Mouse (Mus musculus): ENCODE measurements around the gene Gm17175. TPM values are rescaled to one million over a fixed set of nuclear protein-coding genes. Genes with fewer than 3 reads are reported as not detected.
"Not testable (repeated sequence)": the region's sequence is repeated elsewhere in the genome, so short reads cannot be mapped to it uniquely, and the experiment has no call there.

Gm17175 gene
- polyA plus RNA-seq (2015; fragmentation: Nextera tagmentation; extraction: Ambion mirVana): not detected in 2 replicates

DNA sequence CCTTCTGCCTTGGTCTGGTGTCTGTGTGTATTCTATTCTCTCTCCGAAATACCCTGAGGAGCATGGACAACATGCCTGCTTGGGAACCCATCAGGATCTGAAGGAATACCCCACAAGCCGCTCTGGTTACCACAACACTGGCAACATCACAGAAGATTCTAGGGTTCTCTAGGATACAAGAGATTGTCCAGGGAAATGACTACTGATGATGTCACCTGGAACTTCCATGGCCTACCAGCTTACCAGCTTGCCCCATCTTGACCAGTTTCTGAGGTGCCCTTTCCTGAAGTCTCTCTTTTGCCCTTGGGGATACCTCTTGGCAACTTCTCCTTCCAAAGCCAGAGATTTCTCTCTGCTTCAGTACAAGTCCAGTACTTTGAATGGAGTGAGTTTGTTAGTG lies at the start of gene Gm17175:
Gene Gm17175 (minus strand): TSS at position 101 of the 400 bp plus-strand sequence.
- not testable (repeated sequence) for H3K4me1 ChIP-seq (ENCODE audit: control insufficient read depth, insufficient read depth, low read length); H3K27me3 ChIP-seq (replicated peaks; ENCODE audit: control insufficient read depth, insufficient read depth, low read length); H3K36me3 ChIP-seq (ENCODE audit: control insufficient read depth, insufficient read depth, low read length); H3K9ac ChIP-seq (ENCODE audit: low read depth, low read length); H3K4me2 ChIP-seq (ENCODE audit: low read depth, low read length); H3K4me3 ChIP-seq (ENCODE audit: low read length); ATAC-seq; H3K27ac ChIP-seq (ENCODE audit: low read length); H3K9me3 ChIP-seq (ENCODE audit: control insufficient read depth, low read length)
- 86% methylated on average over 2 of the region's 2 CpGs for WGBS

DNA sequence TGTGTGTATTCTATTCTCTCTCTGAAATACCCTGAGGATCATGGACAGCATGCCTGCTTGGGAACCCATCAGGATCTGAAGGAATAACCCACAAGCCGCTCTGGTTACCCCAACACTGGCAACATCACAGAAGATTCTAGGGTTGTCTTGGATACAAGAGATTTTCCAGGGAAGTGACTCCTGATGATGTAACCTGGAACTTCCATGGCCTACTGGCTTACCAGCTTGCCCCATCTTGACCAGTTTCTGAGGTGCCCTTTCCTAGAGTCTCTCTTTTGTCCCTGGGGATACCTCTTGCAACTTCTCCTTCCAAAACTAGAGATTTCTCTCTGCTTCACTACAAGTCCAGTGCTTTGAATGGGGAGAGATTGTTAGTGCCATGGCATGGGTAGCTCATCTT lies 37.3 kb upstream of the Gm17175 start, which contains the start of gene Gm17078:
Gene Gm17078 (minus strand): TSS at position 101 of the 400 bp plus-strand sequence.
- Histone ChIP-seq H3K4me2 (ENCODE audit: low read depth, low read length) (no peak within 1 kb of the TSS), H3K4me1 (ENCODE audit: control insufficient read depth, insufficient read depth, low read length) (no peaks in the 10 kb centered on the region), H3K27ac (ENCODE audit: low read length) (no peak within 1 kb of the TSS), H3K9me3 (ENCODE audit: control insufficient read depth, low read length) (no peaks in the 10 kb centered on the region), H3K4me3 (ENCODE audit: low read length) (no peak within 1 kb of the TSS), H3K36me3 (ENCODE audit: control insufficient read depth, insufficient read depth, low read length) (no peaks in the 10 kb centered on the region), H3K9ac (ENCODE audit: low read depth, low read length) (no peak within 1 kb of the TSS), H3K27me3 (replicated peaks; ENCODE audit: control insufficient read depth, insufficient read depth, low read length) (no peaks in the 10 kb centered on the region)
- no peak for ATAC-seq
- WGBS: 87% methylated on average over 1 of the region's 1 CpGs

GRCm38 (mm10) chr14:51592039-51592438 lies 18.2 kb upstream of the Gm17175 start, which contains the start of gene Gm17174:
Gene Gm17174, minus strand, starts transcription at chr14:51592139.
- H3K4me3 ChIP-seq (ENCODE audit: low read length); H3K36me3 ChIP-seq (ENCODE audit: control insufficient read depth, insufficient read depth, low read length); H3K4me1 ChIP-seq (ENCODE audit: control insufficient read depth, insufficient read depth, low read length); H3K27ac ChIP-seq (ENCODE audit: low read length); ATAC-seq; H3K4me2 ChIP-seq (ENCODE audit: low read depth, low read length); H3K9me3 ChIP-seq (ENCODE audit: control insufficient read depth, low read length); H3K9ac ChIP-seq (ENCODE audit: low read depth, low read length); H3K27me3 ChIP-seq (replicated peaks; ENCODE audit: control insufficient read depth, insufficient read depth, low read length): not testable (repeated sequence)
- WGBS: 91% methylated on average over 4 of the region's 4 CpGs

- Histone ChIP-seq H3K4me2 (ENCODE audit: low read depth, low read length) (no peak within 1 kb of the TSS), H3K36me3 (ENCODE audit: control insufficient read depth, insufficient read depth, low read length) (no peaks in the 10 kb centered on the region), H3K4me3 (ENCODE audit: low read length) (no peak within 1 kb of the TSS), H3K27ac (ENCODE audit: low read length) (no peak within 1 kb of the TSS), H3K9me3 (ENCODE audit: control insufficient read depth, low read length) (no peaks in the 10 kb centered on the region), H3K27me3 (replicated peaks; ENCODE audit: control insufficient read depth, insufficient read depth, low read length) (no peaks in the 10 kb centered on the region), H3K9ac (ENCODE audit: low read depth, low read length) (no peak within 1 kb of the TSS), H3K4me1 (ENCODE audit: control insufficient read depth, insufficient read depth, low read length) (no peaks in the 10 kb centered on the region)
- WGBS: 92% methylated on average over 4 of the region's 4 CpGs
- no peak for ATAC-seq
Observed at GRCm38 (mm10) chr14:51552490-51552889, 21.4 kb downstream of the Gm17175 start, which contains the start of gene Gm5622. Gene Gm5622, plus strand, starts transcription at chr14:51552790.

Other genes with a start within 250 kb of the Gm17175 start
- gene Gm7247, start 212.3 kb downstream of the Gm17175 start, polyA plus RNA-seq (2015; fragmentation: Nextera tagmentation; extraction: Ambion mirVana): not detected in 2 replicates
- gene Vmn2r88, start 163.2 kb downstream of the Gm17175 start, polyA plus RNA-seq (2015; fragmentation: Nextera tagmentation; extraction: Ambion mirVana): not detected in 2 replicates
- not detected in 2 replicates for gene Vmn2r89, start 122.2 kb downstream of the Gm17175 start, polyA plus RNA-seq (2015; fragmentation: Nextera tagmentation; extraction: Ambion mirVana)
- gene Gm5622, start 21.3 kb downstream of the Gm17175 start, polyA plus RNA-seq (2015; fragmentation: Nextera tagmentation; extraction: Ambion mirVana): not detected in 2 replicates
- gene Gm17174, start 18.1 kb upstream of the Gm17175 start, polyA plus RNA-seq (2015; fragmentation: Nextera tagmentation; extraction: Ambion mirVana): not detected in 2 replicates
- gene Gm17078, start 37.2 kb upstream of the Gm17175 start, polyA plus RNA-seq (2015; fragmentation: Nextera tagmentation; extraction: Ambion mirVana): not detected in 2 replicates
- not detected in 2 replicates for gene Gm4181, start 61.6 kb upstream of the Gm17175 start, polyA plus RNA-seq (2015; fragmentation: Nextera tagmentation; extraction: Ambion mirVana)
- not detected in 2 replicates for gene Gm17079, start 121.4 kb upstream of the Gm17175 start, polyA plus RNA-seq (2015; fragmentation: Nextera tagmentation; extraction: Ambion mirVana)
- not detected in 2 replicates for gene Gm5800, start 143.1 kb upstream of the Gm17175 start, polyA plus RNA-seq (2015; fragmentation: Nextera tagmentation; extraction: Ambion mirVana)
- gene Ang4, start 199.5 kb upstream of the Gm17175 start, polyA plus RNA-seq (2015; fragmentation: Nextera tagmentation; extraction: Ambion mirVana): 4.4 and 4.9 TPM in 2 replicates
- not detected in 2 replicates for gene AY358078, start 226.0 kb upstream of the Gm17175 start, polyA plus RNA-seq (2015; fragmentation: Nextera tagmentation; extraction: Ambion mirVana)

Measured in intestine, embryonic 16.5 days (tissue).